Mouse (Mus musculus) embryonic facial prominence, embryonic 11.5 days (tissue): Measurements from ENCODE around the gene Pwp2. TPM values are rescaled to one million over a fixed set of nuclear protein-coding genes. Genes with fewer than 3 reads are reported as not detected.

Source experiments
- ATAC-seq: fragments of 200-750 bp; cut with Nextera tagmentation; replicated peaks from 2 replicates; pipeline ENCODE4 v1.8.0; 2017; ENCODE audit warnings: low read depth; ENCODE audit not compliant: insufficient number of reproducible peaks, low FRiP score, low TSS enrichment
- DNase-seq: peaks from one replicate; pipeline ENCODE4 v3.0.0-alpha.2; 2015; ENCODE audit warnings: low spot score
- H3K27ac ChIP-seq: fragments of 300-500 bp; sonication (generic); replicated peaks from 2 replicates; pipeline ENCODE4 v1.5.1; 2014; ENCODE audit warnings: mild to moderate bottlenecking, low read depth, low read length, control low read depth
- H3K27me3 ChIP-seq: fragments of 300-500 bp; sonication (generic); 2 replicates; pipeline ENCODE4 v1.6.1; 2014; ENCODE audit warnings: mild to moderate bottlenecking, low read length, moderate library complexity, mixed read lengths; ENCODE audit not compliant: control insufficient read depth, insufficient read depth
- H3K36me3 ChIP-seq: fragments of 300-500 bp; sonication (generic); replicated peaks from 2 replicates; pipeline ENCODE4 v1.6.1; 2014; ENCODE audit warnings: low read depth, mild to moderate bottlenecking, low read length, moderate library complexity, mixed read lengths; ENCODE audit not compliant: control insufficient read depth, insufficient read depth
- H3K4me1 ChIP-seq: fragments of 300-500 bp; sonication (generic); 2 replicates; pipeline ENCODE4 v1.6.1; 2014; ENCODE audit warnings: low read length, mixed read lengths; ENCODE audit not compliant: control insufficient read depth, insufficient read depth
- H3K4me2 ChIP-seq: fragments of 300-500 bp; sonication (generic); 2 replicates; pipeline ENCODE4 v1.6.1; 2014; ENCODE audit warnings: low read depth, mild to moderate bottlenecking, control low read depth, low read length, moderate library complexity
- H3K4me3 ChIP-seq: fragments of 300-500 bp; sonication (generic); 2 replicates; pipeline ENCODE4 v1.5.1; 2014; ENCODE audit warnings: low read depth, low read length, control low read depth
- H3K9ac ChIP-seq: fragments of 300-500 bp; sonication (generic); replicated peaks from 2 replicates; pipeline ENCODE4 v1.6.1; 2014; ENCODE audit warnings: mild to moderate bottlenecking, control low read depth, low read length
- H3K9me3 ChIP-seq: fragments of 300-500 bp; sonication (generic); replicated peaks from 2 replicates; pipeline ENCODE4 v1.6.1; 2016; ENCODE audit warnings: mild to moderate bottlenecking, low read length, inconsistent platforms, mixed read lengths; ENCODE audit not compliant: control insufficient read depth
- WGBS: fragments of 180-500 bp; shearing (Covaris S2); extraction: QIAGEN DNeasy Blood & Tissue Kit; methylation state at CpG from one replicate; pipeline ENCODE4 v1.1.7; 2014; 5-methylcytosine and 5-hydroxymethylcytosine counted together
- polyA plus RNA-seq: library from polyadenylated mRNA; unstranded; fragments of >200 nt; fragmentation: Nextera tagmentation; extraction: Ambion mirVana; gene quantifications from 2 replicates; pipeline ENCODE4 v1.2.1, GENCODE M21; 2014

The Pwp2 gene
- polyA plus RNA-seq, 1 experiment from 2014 or later, result 20.0 TPM

- Histone ChIP-seq H3K9ac (no peak overlapping the region), H3K4me3 (no peak overlapping the region), H3K4me2 (no peak overlapping the region), H3K27ac (no peak overlapping the region), H3K27me3 (no peaks in the 10 kb centered on the region), H3K36me3 (no peaks in the 10 kb centered on the region), H3K9me3 (no peaks in the 10 kb centered on the region), H3K4me1 (no peaks in the 10 kb centered on the region)
- DNase-seq (no peak), ATAC-seq (no peak)
- 65% methylated on average over 10 of the region's 10 CpGs for WGBS
These were observed 35.8 kb downstream of the Pwp2 start for GRCm38 (mm10) chr10:78148834-78149766.

GRCm38 (mm10) chr10:78147908-78148441 lies 37.0 kb downstream of the Pwp2 start:
- 79% methylated on average over 4 of the region's 4 CpGs for WGBS
- no peak overlapping the region for H3K9ac ChIP-seq
- no peaks in the 10 kb centered on the region for H3K27me3 ChIP-seq
- H3K27ac ChIP-seq, result no peak overlapping the region
- no peaks in the 10 kb centered on the region for H3K9me3 ChIP-seq
- DNase-seq, result no peak
- no peak overlapping the region for H3K4me2 ChIP-seq
- ATAC-seq, result no peak
- H3K36me3 ChIP-seq, result no peaks in the 10 kb centered on the region
- H3K4me3 ChIP-seq, result no peak overlapping the region
- H3K4me1 ChIP-seq, result no peaks in the 10 kb centered on the region

- 57% methylated on average over 8 of the region's 8 CpGs for WGBS
- ATAC-seq, result no peak
- Histone ChIP-seq H3K9me3 (no peaks in the 10 kb centered on the region), H3K4me1 (no peaks in the 10 kb centered on the region), H3K27ac (no peak overlapping the region), H3K4me2 (no peak overlapping the region), H3K9ac (no peak overlapping the region), H3K36me3 (no peaks in the 10 kb centered on the region), H3K27me3 (no peaks in the 10 kb centered on the region), H3K4me3 (no peak overlapping the region)
- no peak for DNase-seq
These were observed 41.0 kb downstream of the Pwp2 start for GRCm38 (mm10) chr10:78143727-78144505.

- DNase-seq, result no peak
- Histone ChIP-seq H3K27me3 (no peaks in the 10 kb centered on the region), H3K4me3 (no peak overlapping the region), H3K27ac (no peak overlapping the region), H3K9ac (no peak overlapping the region), H3K9me3 (no peaks in the 10 kb centered on the region), H3K36me3 (no peaks in the 10 kb centered on the region), H3K4me1 (no peaks in the 10 kb centered on the region; the same call in 1 of the 2 replicates), H3K4me2 (no peak overlapping the region)
- no peak for ATAC-seq
- WGBS, result 77% methylated on average over 3 of the region's 3 CpGs
These were observed 44.1 kb downstream of the Pwp2 start for GRCm38 (mm10) chr10:78140843-78141242.

- no peaks in the 10 kb centered on the region for H3K9me3 ChIP-seq
- H3K4me1 ChIP-seq, result no peaks in the 10 kb centered on the region; the same call in 1 of the 2 replicates
- no peak overlapping the region for H3K27ac ChIP-seq
- no peak for ATAC-seq
- H3K9ac ChIP-seq, result no peak overlapping the region
- no peak overlapping the region for H3K4me2 ChIP-seq
- no peak overlapping the region for H3K4me3 ChIP-seq
- WGBS, result 96% methylated on average over 1 of the region's 1 CpGs
- H3K27me3 ChIP-seq, result no peaks in the 10 kb centered on the region
- no peaks in the 10 kb centered on the region for H3K36me3 ChIP-seq
- DNase-seq, result no peak
These were observed 44.7 kb downstream of the Pwp2 start for GRCm38 (mm10) chr10:78140251-78140600.

- H3K4me1 ChIP-seq, result peaks cover 3% of the 10 kb centered on the region; the same call in 1 of the 2 replicates
These were observed 45.2 kb downstream of the Pwp2 start for GRCm38 (mm10) chr10:78139572-78140250.

GRCm38 (mm10) chr10:78138812-78139523 lies 46.0 kb downstream of the Pwp2 start:
- H3K36me3 ChIP-seq, result no peaks in the 10 kb centered on the region
- H3K9ac ChIP-seq, result no peak overlapping the region
- H3K9me3 ChIP-seq, result no peaks in the 10 kb centered on the region
- H3K4me2 ChIP-seq, result no peak overlapping the region
- 51% methylated on average over 14 of the region's 14 CpGs for WGBS
- ATAC-seq, result no peak
- peak; percentile 35 for DNase-seq
- H3K27me3 ChIP-seq, result no peaks in the 10 kb centered on the region
- H3K4me1 ChIP-seq, result peaks cover 6% of the 10 kb centered on the region; the same call in 1 of the 2 replicates
- H3K27ac ChIP-seq, result no peak overlapping the region; the same call in 1 of the 2 replicates
- H3K4me3 ChIP-seq, result no peak overlapping the region

More at GRCm38 (mm10) chr10:78139572-78140250, 45.2 kb downstream of the Pwp2 start:
- Histone ChIP-seq H3K4me3 (no peak overlapping the region), H3K27me3 (no peaks in the 10 kb centered on the region), H3K9ac (no peak overlapping the region), H3K36me3 (no peaks in the 10 kb centered on the region), H3K27ac (no peak overlapping the region), H3K9me3 (no peaks in the 10 kb centered on the region), H3K4me2 (no peak overlapping the region)
- 79% methylated on average over 11 of the region's 11 CpGs for WGBS
- no peak for ATAC-seq
- DNase-seq, result no peak
